Mouse (Mus musculus) induced T-regulatory cell, adult 2 months (primary cell): ENCODE data around the gene Nfkbiz.
A peak's percentile ranks its signal among the peaks of the same experiment; 100 is the strongest.

Source experiments
- DNase-seq: peaks from one replicate; pipeline ENCODE4 v3.0.0-alpha.2; 2012; ENCODE audit warnings: low read depth

Gene Nfkbiz

DNA sequence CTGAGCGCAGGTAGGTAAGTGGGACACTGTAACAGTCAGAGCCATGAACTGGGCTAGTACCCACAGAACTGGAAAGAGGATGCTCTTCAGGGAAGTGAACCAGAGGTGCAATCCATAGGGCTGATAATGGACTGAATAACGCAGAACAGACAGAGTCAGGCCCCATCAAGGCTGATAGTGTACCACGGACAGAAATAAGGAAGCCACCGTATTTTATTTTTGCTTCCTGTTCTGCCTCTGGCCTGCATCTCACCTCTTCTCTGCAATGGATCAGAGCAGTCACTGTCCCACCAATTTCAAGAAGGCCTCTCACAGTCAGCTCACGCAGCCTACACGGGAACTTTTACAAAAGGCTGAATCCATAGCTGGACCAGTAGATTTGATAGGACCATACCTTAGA lies 6.7 kb downstream of the Nfkbiz start:
- no peak for DNase-seq

- no peak for DNase-seq
Observed at GRCm38 (mm10) chr16:55831451-55831850, 7.2 kb downstream of the Nfkbiz start.

- DNase-seq: peak; percentile 39
Observed at GRCm38 (mm10) chr16:55823398-55824155, 15.1 kb downstream of the Nfkbiz start.

DNA sequence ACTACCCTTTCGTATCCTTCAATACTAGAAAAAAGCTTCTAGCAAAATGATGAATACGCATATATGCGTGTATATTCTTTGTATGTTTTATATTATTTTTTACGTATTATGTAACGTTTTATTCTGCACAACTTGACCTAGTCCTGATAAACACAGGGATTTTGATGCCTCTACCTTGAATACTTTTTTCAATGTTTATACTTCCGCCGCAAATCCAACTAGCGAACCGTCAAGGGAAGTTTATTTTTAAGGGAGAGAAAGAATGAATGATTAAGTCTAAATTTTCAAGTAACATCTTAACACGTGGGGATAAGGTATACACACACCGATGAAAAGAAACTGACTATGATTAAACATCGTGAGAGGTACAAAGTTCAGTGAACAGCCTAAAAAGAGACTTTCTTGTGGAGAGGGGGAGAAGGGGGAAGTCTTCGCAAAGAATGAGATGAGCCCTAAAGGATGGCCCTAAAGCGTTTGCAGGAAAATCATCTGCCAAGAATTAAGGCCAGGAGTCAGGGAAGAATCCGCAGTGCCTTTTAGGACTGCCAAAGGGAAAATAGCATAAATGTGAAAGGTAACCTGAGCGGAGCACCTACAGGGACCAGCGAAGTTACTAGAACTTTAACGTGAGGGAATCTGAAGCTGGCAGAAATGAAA lies 15.8 kb downstream of the Nfkbiz start:
- DNase-seq: no peak

DNA sequence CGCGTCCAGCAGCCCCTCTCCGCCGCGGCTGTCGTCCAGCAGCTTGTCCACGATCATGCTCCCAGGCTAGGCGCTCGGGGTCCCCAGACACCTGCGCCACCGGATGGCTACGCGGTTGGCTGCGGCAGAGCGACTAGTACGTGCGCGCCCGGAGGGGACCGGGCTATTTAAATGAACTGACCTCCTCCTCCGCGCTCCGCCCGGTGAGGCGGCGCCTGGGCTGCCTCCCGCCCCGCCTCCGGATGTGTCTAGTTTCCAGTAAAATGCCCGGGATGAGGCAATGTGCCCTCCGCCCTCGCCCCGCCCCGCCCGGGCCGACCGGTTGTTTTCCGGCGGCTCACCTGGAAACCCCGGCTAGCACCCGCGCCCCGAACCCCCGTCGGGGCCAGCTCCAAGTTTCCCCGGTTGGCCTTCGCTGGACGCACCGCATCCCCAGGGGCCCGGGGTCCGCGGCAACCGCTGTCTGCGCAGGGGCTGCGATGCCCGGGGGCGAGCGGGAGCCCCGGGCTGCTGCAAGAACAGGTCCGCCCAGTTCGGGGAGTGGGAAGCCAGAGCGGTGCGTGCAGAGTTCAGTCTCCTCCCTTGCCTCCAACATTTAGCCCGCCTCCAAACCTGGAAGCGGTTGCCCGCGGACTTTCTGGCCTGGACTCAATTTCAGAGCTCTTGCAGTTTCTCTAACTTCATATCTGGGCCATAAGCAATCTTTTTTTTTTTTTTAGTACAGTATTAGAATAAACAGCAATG lies 16.5 kb downstream of the Nfkbiz start:
- DNase-seq: peak; percentile 96

DNA sequence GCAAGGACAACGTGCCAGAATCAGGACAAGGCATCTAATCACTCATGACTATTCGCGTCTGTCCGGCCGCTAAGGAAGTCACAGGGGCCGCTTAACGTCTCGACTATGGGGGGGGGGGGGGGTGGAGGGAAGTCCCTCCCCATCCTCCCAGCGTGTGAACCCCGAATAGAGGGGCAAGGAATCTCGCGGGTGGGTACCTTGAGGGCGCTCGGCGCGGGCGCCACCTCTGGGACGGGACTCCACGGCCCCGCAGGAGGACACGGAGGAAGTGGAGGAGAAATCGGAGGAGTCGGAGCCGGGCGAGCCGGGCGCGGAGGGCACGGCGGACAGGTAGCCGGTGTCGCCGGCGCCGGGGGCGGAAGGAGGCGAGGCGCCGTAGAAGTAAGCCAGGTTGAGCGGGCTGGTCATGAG lies 17.1 kb downstream of the Nfkbiz start:
- DNase-seq: peak; percentile 78

- DNase-seq: peak; percentile 93
Observed at GRCm38 (mm10) chr16:55820916-55821570, 17.7 kb downstream of the Nfkbiz start.

DNA sequence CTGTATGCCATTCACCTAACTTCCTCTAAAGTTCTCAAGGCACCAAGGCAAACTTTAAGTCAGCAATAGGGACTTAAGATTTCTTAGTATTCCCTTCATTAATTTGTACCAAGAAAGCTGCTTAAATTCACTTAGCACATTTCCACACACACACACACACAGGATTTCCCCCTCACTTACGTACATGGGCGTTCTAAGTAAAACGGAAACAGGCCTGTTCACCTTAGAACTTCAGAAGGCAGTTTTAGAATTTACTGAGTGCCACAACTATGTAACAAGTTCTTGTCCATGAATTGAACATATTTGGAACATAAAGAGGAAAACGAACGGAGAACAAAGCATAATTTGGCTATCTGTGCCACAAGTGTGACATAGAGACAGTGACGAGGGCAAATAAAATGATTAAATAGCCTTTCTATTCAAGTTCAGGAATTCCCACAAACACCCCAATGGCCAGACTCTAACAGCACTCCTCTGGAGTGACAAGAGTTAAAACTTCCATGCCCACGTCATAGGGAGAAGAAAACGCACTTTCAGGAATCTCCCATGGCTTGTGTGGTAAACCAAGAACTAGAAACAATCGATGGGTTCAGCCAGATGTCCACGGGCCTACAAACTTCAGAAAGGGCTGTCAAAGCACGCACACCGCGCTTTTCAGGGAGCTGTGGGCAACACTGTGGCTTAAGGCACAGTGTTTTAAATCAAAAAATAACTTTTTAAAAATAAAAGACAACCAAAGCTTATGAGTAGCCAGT lies 18.4 kb downstream of the Nfkbiz start:
- peak; percentile 87 for DNase-seq

DNA sequence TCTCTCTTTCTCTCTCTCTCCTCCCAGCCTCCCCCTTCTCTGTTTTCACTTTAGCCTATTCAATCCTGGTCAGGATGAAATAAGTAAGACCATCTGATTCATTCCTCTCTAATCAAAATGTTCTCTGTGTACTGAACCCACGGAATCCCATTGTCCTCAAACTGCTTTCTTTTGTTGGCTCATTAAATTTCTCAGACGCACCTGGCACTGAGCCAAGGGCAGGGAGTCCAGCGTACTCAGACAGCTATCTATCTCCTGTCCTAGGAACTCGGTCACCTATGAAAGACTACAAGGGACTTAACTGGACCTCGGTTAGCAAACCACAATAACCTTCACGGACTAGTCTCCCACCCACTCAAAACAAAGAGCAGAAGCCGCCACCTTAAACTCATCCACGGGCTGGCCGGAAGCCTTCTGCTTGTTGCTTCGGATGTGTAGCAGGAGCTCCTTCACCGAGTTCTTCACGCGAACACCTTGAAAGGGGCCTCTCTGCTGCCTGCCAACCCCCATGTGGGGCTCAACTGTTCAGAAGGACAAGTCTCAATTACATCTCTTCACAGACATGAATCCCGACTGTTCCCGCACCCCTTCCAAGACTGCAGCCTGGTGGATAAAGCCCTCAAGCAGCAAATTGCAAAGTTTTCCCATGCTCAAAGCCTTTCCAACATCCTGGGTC lies 19.4 kb downstream of the Nfkbiz start:
- DNase-seq: peak; percentile 75

- peak; percentile 29 for DNase-seq
Observed at GRCm38 (mm10) chr16:55817717-55818515, 20.8 kb downstream of the Nfkbiz start.

GRCm38 (mm10) chr16:55816202-55816941 lies 22.3 kb downstream of the Nfkbiz start:
- peak; percentile 30 for DNase-seq

- DNase-seq: peak; percentile 44
Observed at GRCm38 (mm10) chr16:55815466-55815865, 23.2 kb downstream of the Nfkbiz start.

DNA sequence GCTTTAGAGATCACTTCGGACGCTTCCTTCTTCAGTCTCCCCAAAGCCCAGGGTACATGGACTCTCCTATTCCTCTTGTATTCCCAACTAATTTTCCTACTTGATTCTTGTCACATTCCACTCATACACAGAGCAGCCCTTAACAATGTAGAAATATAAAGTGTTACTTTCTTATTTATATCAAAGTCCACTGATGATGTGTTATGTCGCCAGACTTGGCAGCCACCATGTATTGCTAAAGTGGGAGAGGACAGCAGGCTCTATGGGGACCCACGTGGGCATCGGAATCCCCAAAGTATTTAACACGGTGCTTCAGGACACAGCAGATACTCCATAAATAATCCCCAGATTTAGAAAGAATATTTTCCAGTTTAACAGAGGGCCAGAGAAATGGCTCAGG lies 24.0 kb downstream of the Nfkbiz start:
- peak; percentile 18 for DNase-seq

DNA sequence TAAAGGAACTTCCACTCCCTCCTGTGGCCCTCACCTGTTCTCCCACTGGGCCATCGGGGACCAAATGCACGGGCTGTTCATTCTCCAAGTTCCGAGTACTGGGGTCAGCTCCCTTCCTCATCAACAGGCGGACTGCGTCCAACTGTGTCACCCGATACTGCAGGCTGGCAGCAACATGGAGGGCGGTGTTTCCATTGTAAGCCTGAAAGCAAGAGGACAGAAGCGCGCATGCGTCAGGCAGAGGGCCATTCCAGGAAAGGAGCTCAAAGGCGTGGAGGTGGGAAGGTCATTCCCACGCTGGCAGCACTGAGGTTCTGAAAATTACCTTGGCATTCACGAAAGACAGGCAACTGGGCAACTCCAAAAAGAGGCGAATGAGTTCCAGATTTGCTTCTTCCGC lies 24.8 kb downstream of the Nfkbiz start:
- no peak for DNase-seq

DNA sequence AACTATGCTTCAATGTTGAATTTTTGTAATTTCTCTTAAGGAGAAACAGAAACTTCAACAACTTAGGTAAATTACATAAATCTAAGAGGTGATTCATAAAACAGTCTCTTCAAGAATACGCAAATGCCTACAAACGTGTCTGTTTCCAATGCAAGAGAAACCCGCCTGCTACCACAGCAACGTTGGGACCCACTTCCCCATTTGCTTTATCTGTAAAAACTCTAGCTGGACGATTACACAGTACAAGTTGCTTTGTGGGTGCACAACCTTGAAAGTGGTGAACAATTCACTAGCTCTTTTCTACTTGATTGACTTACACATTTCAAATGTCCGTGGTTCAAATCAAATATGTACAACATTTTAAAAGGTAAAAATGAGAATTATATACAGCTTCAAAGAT lies 26.9 kb downstream of the Nfkbiz start:
- peak; percentile 32 for DNase-seq

- peak; percentile 50 for DNase-seq
Observed at GRCm38 (mm10) chr16:55809779-55810514, 28.8 kb downstream of the Nfkbiz start.

DNA sequence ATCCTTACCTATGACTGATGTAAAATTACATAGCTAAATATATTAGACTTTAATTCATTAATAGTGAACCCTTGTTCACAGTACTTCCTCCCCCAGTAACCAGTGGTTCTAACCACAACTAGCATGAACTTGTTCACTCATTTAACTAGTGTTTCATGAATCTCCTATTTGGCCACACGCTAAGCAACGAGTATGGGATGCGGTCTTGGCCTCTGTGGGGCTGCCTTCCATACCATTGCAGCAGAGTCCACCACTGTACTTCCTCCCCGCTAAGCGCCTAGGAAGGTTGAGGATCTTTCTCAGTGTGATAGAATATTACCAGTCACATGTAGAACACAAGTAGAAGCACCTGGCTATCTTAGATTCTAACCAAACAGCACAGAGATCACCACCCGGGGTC lies 29.4 kb downstream of the Nfkbiz start:
- DNase-seq: peak; percentile 48

DNA sequence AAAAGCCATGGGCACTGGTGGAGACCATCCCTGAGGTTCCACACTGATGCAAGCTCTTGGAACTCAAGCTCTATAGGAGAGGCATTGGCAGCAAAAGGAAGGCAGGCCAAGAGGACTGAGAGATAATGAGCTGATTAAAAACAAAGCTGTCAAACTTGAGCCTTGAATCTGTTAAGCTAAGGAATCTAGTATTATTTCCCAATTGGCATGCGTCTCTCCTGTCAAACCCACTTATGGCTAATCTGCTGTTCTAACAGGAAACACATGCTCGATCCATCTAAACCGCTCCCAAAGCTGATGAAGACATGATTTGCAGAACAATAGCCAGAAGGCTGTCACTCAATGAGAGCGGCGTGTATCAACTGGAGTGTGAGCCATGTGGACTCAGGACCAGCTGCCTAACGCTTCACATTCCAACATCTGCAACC lies 31.2 kb downstream of the Nfkbiz start:
- DNase-seq: peak; percentile 28

DNA sequence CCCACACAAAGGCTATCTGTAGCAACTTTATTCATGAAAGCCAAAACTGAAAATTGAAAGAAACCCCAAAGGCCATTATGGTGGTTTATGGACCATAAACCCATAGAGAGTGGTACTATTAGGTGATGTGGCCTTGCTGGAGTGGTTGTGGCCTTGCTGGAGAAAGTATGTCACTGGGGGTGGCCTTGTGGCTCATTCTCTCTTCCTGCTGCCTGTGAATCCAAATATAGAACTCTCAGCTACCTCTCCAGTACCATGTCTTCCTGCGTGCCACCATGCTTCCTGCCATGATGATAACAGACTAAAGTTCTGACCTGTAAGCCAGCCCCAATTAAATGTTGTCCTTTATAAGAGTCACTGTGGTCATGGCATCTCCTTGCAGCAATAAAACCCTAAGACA lies 33.9 kb downstream of the Nfkbiz start:
- peak; percentile 34 for DNase-seq
